Mouse (Mus musculus) ES-E14 (cell line): ENCODE measurements around the gene Cd36. TPM values are rescaled to one million over a fixed set of nuclear protein-coding genes. Genes with fewer than 3 reads are reported as not detected.

Source experiments
- DNase-seq: peaks from one replicate; pipeline ENCODE4 v3.0.0-alpha.2; 2013; ENCODE audit warnings: low read depth, low spot score
- H3K27ac ChIP-seq: 2 replicates; pipeline ENCODE4 v1.5.1; 2012; ENCODE audit warnings: low read depth, mild to moderate bottlenecking, low read length, moderate library complexity, mixed read lengths; ENCODE audit not compliant: poor library complexity, insufficient read depth, severe bottlenecking
- H3K36me3 ChIP-seq: 2 replicates; pipeline ENCODE4 v1.6.1; 2012; ENCODE audit warnings: mild to moderate bottlenecking, low read length, moderate library complexity, mixed read lengths; ENCODE audit not compliant: control insufficient read depth, poor library complexity, insufficient read depth, severe bottlenecking
- H3K4me1 ChIP-seq, 2 experiments: fragments of 150-350 bp in 1 of 2; sonication (generic) in 1 of 2; 2 replicates each; pipeline ENCODE4 v1.6.1; 2012; ENCODE audit warnings: low read length in 2 of 2, mild to moderate bottlenecking in 1 of 2, mixed read lengths in 1 of 2; ENCODE audit not compliant: control insufficient read depth in 2 of 2, insufficient read depth in 2 of 2, poor library complexity in 1 of 2
- H3K4me3 ChIP-seq, 2 experiments: fragments of 150-350 bp in 1 of 2; sonication (generic) in 1 of 2; 2 replicates each; pipeline ENCODE4 v1.5.1; 2012; ENCODE audit warnings: low read length in 2 of 2, low read depth in 1 of 2, mild to moderate bottlenecking in 1 of 2, mixed read lengths in 1 of 2; ENCODE audit not compliant: insufficient read depth in 1 of 2, poor library complexity in 1 of 2, severe bottlenecking in 1 of 2
- H3K9ac ChIP-seq: 2 replicates; pipeline ENCODE4 v1.6.1; 2012; ENCODE audit warnings: low read depth, mild to moderate bottlenecking, low read length, mixed read lengths; ENCODE audit not compliant: poor library complexity, insufficient read depth, severe bottlenecking
- H3K9me3 ChIP-seq: fragments of 150-350 bp; sonication (generic); 2 replicates; pipeline ENCODE4 v1.6.1; 2012; ENCODE audit warnings: low read depth, mild to moderate bottlenecking, low read length; ENCODE audit not compliant: control insufficient read depth, insufficient read depth
- CHD2 ChIP-seq: IDR thresholded peaks from 2 replicates; pipeline ENCODE4 v1.6.1; 2014; ENCODE audit warnings: mild to moderate bottlenecking, low read depth, low read length, inconsistent platforms
- HCFC1 ChIP-seq: IDR thresholded peaks from 2 replicates; pipeline ENCODE4 v1.6.1; 2012; ENCODE audit warnings: low read length, inconsistent platforms, borderline replicate concordance; ENCODE audit not compliant: insufficient read depth
- MAFK ChIP-seq: IDR thresholded peaks from 2 replicates; pipeline ENCODE4 v1.6.1; 2014; ENCODE audit warnings: mild to moderate bottlenecking, low read depth, low read length, inconsistent platforms; ENCODE audit not compliant: insufficient read depth
- ZC3H11A ChIP-seq: IDR thresholded peaks from 2 replicates; pipeline ENCODE4 v1.6.1; 2012; ENCODE audit warnings: low read depth, mild to moderate bottlenecking, inconsistent platforms, low read length, borderline replicate concordance
- ZNF384 ChIP-seq: IDR thresholded peaks from 2 replicates; pipeline ENCODE4 v1.6.1; 2012; ENCODE audit warnings: low read depth, low read length, inconsistent platforms
- in situ Hi-C, 2 experiments: fragments of 600-800 bp; cut with MboI; formaldehyde crosslinking; loops; one replicate each; pipeline ENCODE4 v1.15.1; 2025; ENCODE audit warnings: low sequenced_read_pairs in 2 of 2, inconsistent platforms in 1 of 2; ENCODE audit not compliant: unreplicated experiment in 2 of 2
- total RNA-seq: library from RNA; depleted of rRNA; stranded (reverse); fragments of 300-350 nt; gene quantifications from 2 replicates; pipeline ENCODE4 v1.2.3, GENCODE M21; 2012

The Cd36 gene
- total RNA-seq, 1 experiment = 0.62 TPM

DNA sequence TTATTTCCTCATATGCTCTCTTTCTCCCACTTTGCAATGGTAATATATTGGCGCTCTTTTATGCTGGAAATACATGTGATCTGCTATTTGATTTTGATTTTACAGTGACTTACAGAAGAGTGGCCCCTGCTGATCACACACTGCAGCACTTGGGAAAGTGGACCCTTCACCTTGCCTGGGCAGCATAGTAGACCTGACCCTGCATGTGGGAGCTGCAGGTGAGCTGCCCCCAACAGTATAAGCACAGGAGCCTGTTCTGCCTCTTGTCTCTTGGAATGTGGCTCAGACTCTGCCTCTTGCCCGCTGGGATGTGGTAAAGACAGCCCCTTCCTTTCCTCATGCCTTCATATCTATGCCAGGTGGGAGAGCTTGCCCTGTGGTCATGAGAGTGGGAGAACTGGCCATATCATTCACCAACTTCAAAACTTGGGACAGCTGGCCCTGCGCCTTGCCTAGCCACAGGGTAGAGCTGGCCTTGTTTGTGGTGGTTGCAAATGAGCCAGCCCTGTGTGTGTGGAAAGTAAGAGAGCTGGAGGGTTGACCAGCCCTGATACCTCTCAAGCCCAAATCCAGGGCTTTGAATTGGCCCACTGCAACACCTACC is 81.7 kb downstream of the Cd36 start:
- no peaks in the 10 kb centered on the region for H3K36me3 ChIP-seq
- no peaks in the 10 kb centered on the region; a peak in 1 of 4 replicates for H3K4me1 ChIP-seq
- in situ Hi-C loops = no loop called here
- TF ChIP-seq CHD2 (no peak), MAFK (no peak), HCFC1 (no peak), ZC3H11A (no peak), ZNF384 (no peak)
- no peak for DNase-seq
- H3K9ac ChIP-seq = no peak overlapping the region
- H3K27ac ChIP-seq = no peak overlapping the region
- no peaks in the 10 kb centered on the region for H3K9me3 ChIP-seq
- no peak overlapping the region for H3K4me3 ChIP-seq

DNA sequence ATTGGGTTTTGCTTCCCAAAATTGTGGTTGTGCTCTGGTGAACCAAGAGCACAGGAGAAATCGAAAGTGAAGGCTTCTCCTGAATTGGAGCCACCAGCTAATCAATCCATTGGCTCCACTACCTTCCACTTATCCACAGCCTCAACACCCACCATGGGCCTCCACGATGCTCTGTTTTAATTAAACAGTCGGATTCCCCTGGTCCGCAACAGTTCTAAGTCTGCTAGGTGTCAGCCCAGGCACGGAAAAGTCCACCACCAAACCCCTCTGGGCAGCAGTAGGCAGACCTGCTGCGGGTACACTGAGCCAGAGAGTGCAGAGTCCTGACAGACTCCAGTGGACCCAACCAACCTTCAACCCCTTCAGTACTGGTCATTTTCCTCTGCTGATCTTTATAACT is 112.0 kb downstream of the Cd36 start:
- Histone ChIP-seq H3K4me3 (no peak overlapping the region), H3K9me3 (no peaks in the 10 kb centered on the region), H3K9ac (no peak overlapping the region), H3K4me1 (no peaks in the 10 kb centered on the region), H3K27ac (no peak overlapping the region), H3K36me3 (no peaks in the 10 kb centered on the region)
- peak; percentile 91 for DNase-seq
- no peak for TF ChIP-seq MAFK
- TF ChIP-seq HCFC1 = no peak
- no peak for TF ChIP-seq ZC3H11A
- no peak for TF ChIP-seq ZNF384
- TF ChIP-seq CHD2 = no peak
- in situ Hi-C loops = no loop called here

DNA sequence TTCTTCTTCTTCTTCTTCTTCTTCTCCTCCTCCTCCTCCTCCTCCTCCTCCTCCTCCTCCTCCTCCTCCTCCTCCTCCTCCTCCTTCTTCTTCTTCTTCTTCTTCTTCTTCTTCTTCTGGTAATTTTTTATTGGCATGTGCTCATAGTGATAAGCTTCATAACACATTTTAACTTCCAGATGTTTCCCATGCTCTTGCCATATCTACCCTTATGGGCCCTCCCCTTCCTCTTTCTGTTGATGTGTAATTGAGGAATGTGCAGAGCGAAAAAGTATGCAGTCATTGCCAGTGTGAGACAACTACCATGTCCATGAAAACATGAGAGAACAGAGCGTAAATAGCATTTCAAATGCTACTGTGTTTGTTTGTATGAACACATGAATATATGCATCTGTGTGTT is 118.3 kb downstream of the Cd36 start:
- Histone ChIP-seq H3K36me3 (no peaks in the 10 kb centered on the region), H3K4me1 (no peaks in the 10 kb centered on the region), H3K9ac (no peak overlapping the region), H3K27ac (no peak overlapping the region), H3K4me3 (no peak overlapping the region), H3K9me3 (no peaks in the 10 kb centered on the region)
- in situ Hi-C loops = loop anchor here (25.0 kb wide), 1 partner anchor 833 kb away; no protein-coding TSS in a partner anchor
- TF ChIP-seq ZNF384 (no peak), MAFK (no peak), CHD2 (no peak), HCFC1 (no peak), ZC3H11A (no peak)
- no peak for DNase-seq

DNA sequence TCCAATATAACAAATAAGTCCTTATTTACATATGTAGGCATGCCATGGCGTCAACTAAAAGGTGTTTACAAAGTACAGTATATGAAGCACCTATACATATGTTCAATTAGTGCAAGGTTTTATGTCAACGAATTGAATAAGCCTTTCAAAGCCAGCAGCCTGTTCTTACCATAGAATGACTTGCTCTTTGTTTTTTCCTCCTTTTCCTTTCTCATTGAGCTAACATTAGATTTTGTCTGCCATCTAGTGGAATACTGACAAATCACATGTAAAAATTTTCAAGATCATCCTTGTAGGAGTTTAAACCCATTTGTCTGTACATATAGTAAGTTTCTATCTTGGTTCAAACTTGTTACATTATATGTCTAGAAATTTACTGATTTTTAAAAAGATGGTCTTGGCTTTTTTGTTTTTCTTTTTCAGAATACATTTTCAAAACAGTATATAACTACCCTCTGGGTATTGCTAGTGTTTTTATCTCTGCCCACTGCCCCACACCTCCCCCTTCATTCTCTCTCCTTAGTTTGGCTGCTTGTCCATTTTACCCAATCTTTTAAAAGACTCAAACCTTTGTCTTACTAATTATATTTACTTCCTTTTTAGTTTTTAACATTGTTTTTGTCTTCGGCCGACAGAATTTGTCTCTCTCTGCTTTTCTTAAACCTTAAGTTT is 122.5 kb downstream of the Cd36 start:
- no peaks in the 10 kb centered on the region for H3K36me3 ChIP-seq
- no peak overlapping the region for H3K27ac ChIP-seq
- TF ChIP-seq ZNF384 (no peak), ZC3H11A (0 out of 2 replicates have a peak, but pooled peaks have one; percentile 53)
- H3K9ac ChIP-seq = no peak overlapping the region
- DNase-seq = peak; percentile 35
- no peaks in the 10 kb centered on the region for H3K4me1 ChIP-seq
- no peak overlapping the region for H3K4me3 ChIP-seq
- in situ Hi-C loops = loop anchor here (25.0 kb wide), 1 partner anchor 829 kb away; no protein-coding TSS in a partner anchor
- no peaks in the 10 kb centered on the region for H3K9me3 ChIP-seq
